Mouse (Mus musculus) E14TG2a.4 (cell line): ENCODE results near the gene Ehbp1.

ENCODE experiments used
- CTCF ChIP-seq: conservative IDR thresholded peaks from 2 replicates; pipeline ENCODE4 v1.5.1; 2014; ENCODE audit warnings: low read length
- NANOG ChIP-seq: IDR thresholded peaks from 2 replicates; pipeline ENCODE4 v1.6.1; 2014; ENCODE audit warnings: borderline replicate concordance, low read length, mixed read lengths

DNA sequence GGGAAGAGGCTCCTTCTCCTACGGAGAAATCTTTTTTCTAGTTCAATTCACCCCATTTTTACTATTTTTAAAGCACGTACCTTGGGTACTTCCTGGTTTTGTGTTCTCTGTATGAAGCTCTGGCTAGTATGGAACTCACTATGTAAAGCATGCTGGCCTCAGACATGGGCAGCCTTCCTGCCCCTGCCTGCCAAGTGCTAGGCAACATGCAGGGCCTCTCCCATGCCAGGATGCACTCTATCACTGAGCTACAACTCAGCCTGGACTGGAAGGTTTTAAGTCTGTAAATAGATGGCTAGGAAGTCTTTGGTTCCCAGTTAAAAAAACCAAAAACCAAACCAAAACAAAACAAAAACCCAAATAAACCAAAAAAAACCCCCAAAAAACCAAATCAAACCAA lies 321.5 kb downstream of the Ehbp1 start:
- no peak for TF ChIP-seq CTCF
- no peak for TF ChIP-seq NANOG
